Mouse (Mus musculus) lung, adult 10 weeks (tissue): ENCODE measurements around the gene 4932411N23Rik. TPM values are rescaled to one million over a fixed set of nuclear protein-coding genes. Genes with fewer than 3 reads are reported as not detected.

ENCODE experiments used
- polyA plus RNA-seq: library from polyadenylated mRNA; stranded (reverse); fragments of 350-450 nt; fragmentation: Illumina TruSeq; extraction: RNeasy Lipid Tissue Mini Kit (QIAGEN cat#74804); gene quantifications from one replicate; pipeline ENCODE4 v1.2.3, GENCODE M21; 2014; ENCODE audit warnings: low read depth, low replicate concordance; ENCODE audit not compliant: insufficient read depth

Gene 4932411N23Rik
- not detected for polyA plus RNA-seq

GRCm38 (mm10) chrX:126815768-126816167 is at the start of gene 4932411N23Rik:
Gene 4932411N23Rik (minus strand): TSS chrX:126815868.

Other genes starting within 250 kb of the 4932411N23Rik start
- not detected for gene Gm382, start 224.1 kb upstream of the 4932411N23Rik start, polyA plus RNA-seq